16 mouse cellular contexts compared by ENCODE assay signal in genomic region chr2:28325502-28325901, GRCm38 (mm10).
DNase-seq lines count a peak whose midpoint lies in the region; ATAC-seq and TF ChIP-seq lines count a peak whose summit lies in the region.
"Had no signal": no experiment of that assay in that cellular context is flagged by ENCODE, and none has a peak within 500 bp of the region (broad histone marks: within the 10 kb centered on the region; RNA-seq: fewer than 3 reads in every experiment).

No protein-coding gene starts in this region.

- H3K9ac ChIP-seq in hindbrain, embryonic 14.5 days = no peak overlapping the region
- no peak overlapping the region for H3K9ac ChIP-seq in hindbrain, embryonic 16.5 days (ENCODE audit: low read depth, low read length)
- H3K9ac ChIP-seq: forebrain, postnatal 0 days; kidney, embryonic 15.5 days had no signal

- H3K36me3 ChIP-seq in hindbrain, embryonic 14.5 days (replicated peaks; ENCODE audit: control insufficient read depth, insufficient read depth) = no peaks in the 10 kb centered on the region
- H3K36me3 ChIP-seq in hindbrain, embryonic 16.5 days (ENCODE audit: control insufficient read depth, insufficient read depth, low read length) = no peaks in the 10 kb centered on the region
- H3K36me3 ChIP-seq: hindbrain, embryonic 10.5 days; kidney, embryonic 15.5 days had no signal

- H3K27me3 ChIP-seq in hindbrain, embryonic 14.5 days (ENCODE audit: control insufficient read depth, insufficient read depth, low read length) = no peaks in the 10 kb centered on the region
- H3K27me3 ChIP-seq in hindbrain, embryonic 16.5 days (replicated peaks; ENCODE audit: control insufficient read depth, insufficient read depth, low read length) = no peaks in the 10 kb centered on the region
- H3K27me3 ChIP-seq: kidney, embryonic 15.5 days had no signal

- 49% methylated on average over 11 of the region's 11 CpGs for WGBS in hindbrain, embryonic 14.5 days
- WGBS in hindbrain, embryonic 16.5 days = 47% methylated on average over 11 of the region's 11 CpGs

- H3K4me1 ChIP-seq in hindbrain, embryonic 14.5 days (replicated peaks; ENCODE audit: control insufficient read depth, insufficient read depth, low read length) = peaks cover 10% of the 10 kb centered on the region; the same call in 1 of the 2 replicates
- H3K4me1 ChIP-seq in hindbrain, embryonic 16.5 days (ENCODE audit: control insufficient read depth, insufficient read depth, low read depth, low read length) = peaks cover 2% of the 10 kb centered on the region; the same call in 1 of the 2 replicates
- H3K4me1 ChIP-seq: kidney, embryonic 15.5 days had no signal

- H3K9me3 ChIP-seq in hindbrain, embryonic 14.5 days (ENCODE audit: control insufficient read depth, low read length) = no peaks in the 10 kb centered on the region
- H3K9me3 ChIP-seq in hindbrain, embryonic 16.5 days (ENCODE audit: control insufficient read depth, low read length) = no peaks in the 10 kb centered on the region
- H3K9me3 ChIP-seq: hindbrain, embryonic 10.5 days; kidney, embryonic 15.5 days had no signal

- ATAC-seq in hindbrain, embryonic 14.5 days (ENCODE audit: low FRiP score) = no peak; the same call in 1 of the 2 replicates
- no peak for ATAC-seq in hindbrain, embryonic 16.5 days
- ATAC-seq: intestine, embryonic 16.5 days had no signal

- H3K4me3 ChIP-seq in hindbrain, embryonic 14.5 days (replicated peaks; ENCODE audit: low read length) = no peak overlapping the region
- H3K4me3 ChIP-seq in hindbrain, embryonic 16.5 days (ENCODE audit: low read length) = no peak overlapping the region
- H3K4me3 ChIP-seq: hindbrain, embryonic 10.5 days; kidney, embryonic 15.5 days had no signal

- peak; percentile 39 for DNase-seq in hindbrain, embryonic 14.5 days (ENCODE audit: low spot score)
- DNase-seq in brain, embryonic 14.5 days (ENCODE audit: low read depth) = peak; percentile 72
- DNase-seq in cerebellum, adult 9-10 months = peak; percentile 71
- peak; percentile 92 for DNase-seq in retina, postnatal 1 day
- DNase-seq in B cell, adult 2 months = no peak
- no peak for DNase-seq in liver
- DNase-seq: heart, adult 18-20 months; lung, adult 2 months; spleen, adult 18-20 months had no signal

- no peak overlapping the region for H3K27ac ChIP-seq in hindbrain, embryonic 14.5 days
- no peak overlapping the region for H3K27ac ChIP-seq in hindbrain, embryonic 16.5 days (ENCODE audit: low read depth, low read length)
- H3K27ac ChIP-seq: kidney, embryonic 15.5 days had no signal

- H3K4me2 ChIP-seq in hindbrain, embryonic 14.5 days (replicated peaks) = no peak overlapping the region
- H3K4me2 ChIP-seq in hindbrain, embryonic 16.5 days (ENCODE audit: low read length) = no peak overlapping the region
- H3K4me2 ChIP-seq: kidney, embryonic 15.5 days; liver, embryonic 11.5 days; midbrain, embryonic 11.5 days had no signal

- TF ChIP-seq CTCF in brain, embryonic 14.5 days (IDR thresholded peaks at IDR 0.05; ENCODE audit: borderline replicate concordance, extremely low read depth, insufficient read depth, insufficient read length) = no peak

- TF ChIP-seq POLR2A in brain, embryonic 14.5 days (IDR thresholded peaks at IDR 0.05; ENCODE audit: borderline replicate concordance, extremely low read depth, insufficient read depth, insufficient read length, poor library complexity, severe bottlenecking) = no peak

Comparison
In these comparisons a context has a peak if more than half of its experiments do, and no peak if none do; other contexts are left out.
1. DNase-seq: peak in hindbrain, embryonic 14.5 days (single experiment), brain, embryonic 14.5 days (single experiment), cerebellum, adult 9-10 months (single experiment) and retina, postnatal 1 day (single experiment); none in B cell, adult 2 months (0 of 2) and liver (single experiment).